Mouse (Mus musculus) limb, embryonic 15.5 days (tissue): ENCODE data around the gene Gm20671. TPM values are rescaled to one million over a fixed set of nuclear protein-coding genes. Genes with fewer than 3 reads are reported as not detected.
"Not testable (repeated sequence)": the region's sequence is repeated elsewhere in the genome, so short reads cannot be mapped to it uniquely, and the experiment has no call there.

ENCODE experiments used
- ATAC-seq: fragments of 200-750 bp; cut with Nextera tagmentation; 2 replicates; pipeline ENCODE4 v1.8.0; 2017; ENCODE audit warnings: low read depth, moderate TSS enrichment; ENCODE audit not compliant: insufficient number of reproducible peaks, low FRiP score, low TSS enrichment
- H3K27ac ChIP-seq: fragments of 300-500 bp; sonication (generic); 2 replicates; pipeline ENCODE4 v1.5.1; 2015; ENCODE audit warnings: moderate library complexity, mild to moderate bottlenecking, inconsistent platforms
- H3K27me3 ChIP-seq: fragments of 300-500 bp; sonication (generic); 2 replicates; pipeline ENCODE4 v1.6.1; 2015; ENCODE audit warnings: inconsistent platforms
- H3K36me3 ChIP-seq: fragments of 300-500 bp; sonication (generic); 2 replicates; pipeline ENCODE4 v1.6.1; 2015; ENCODE audit warnings: inconsistent platforms
- H3K4me1 ChIP-seq: fragments of 300-500 bp; sonication (generic); 2 replicates; pipeline ENCODE4 v1.6.1; 2015; ENCODE audit warnings: inconsistent platforms
- H3K4me2 ChIP-seq: fragments of 300-500 bp; sonication (generic); 2 replicates; pipeline ENCODE4 v1.6.1; 2015; ENCODE audit warnings: mild to moderate bottlenecking, inconsistent platforms
- H3K4me3 ChIP-seq: fragments of 300-500 bp; sonication (generic); 2 replicates; pipeline ENCODE4 v1.5.1; 2015; ENCODE audit warnings: mild to moderate bottlenecking, inconsistent platforms
- H3K9ac ChIP-seq: fragments of 300-500 bp; sonication (generic); 2 replicates; pipeline ENCODE4 v1.6.1; 2015; ENCODE audit warnings: inconsistent platforms
- H3K9me3 ChIP-seq: fragments of 300-500 bp; sonication (generic); 2 replicates; pipeline ENCODE4 v1.6.1; 2016; ENCODE audit warnings: inconsistent platforms
- WGBS: fragments of 180-500 bp; shearing (Covaris S2); methylation state at CpG from one replicate; pipeline ENCODE4 v1.1.7; 2015; 5-methylcytosine and 5-hydroxymethylcytosine counted together
- polyA plus RNA-seq: library from polyadenylated mRNA; unstranded; fragments of >200 nt; fragmentation: Nextera tagmentation; extraction: Ambion mirVana; gene quantifications from 2 replicates; pipeline ENCODE4 v1.2.1, GENCODE M21; 2015

Gm20671 gene
- polyA plus RNA-seq, 1 experiment from 2014 or later, result not detected

- Histone ChIP-seq H3K36me3 (no peaks in the 10 kb centered on the region), H3K4me2 (no peak overlapping the region), H3K27me3 (no peaks in the 10 kb centered on the region), H3K4me1 (0 out of 2 replicates have a peak, but pooled peaks cover 4% of the 10 kb centered on the region), H3K9me3 (no peaks in the 10 kb centered on the region), H3K27ac (no peak overlapping the region), H3K9ac (no peak overlapping the region), H3K4me3 (no peak overlapping the region)
- ATAC-seq, result no peak
- WGBS, result 76% methylated on average over 7 of the region's 7 CpGs
These were observed 102.9 kb downstream of the Gm20671 start for GRCm38 (mm10) chr5:32723981-32724380.

- not testable (repeated sequence) for H3K4me3 ChIP-seq, H3K9ac ChIP-seq, H3K9me3 ChIP-seq, H3K27me3 ChIP-seq, H3K36me3 ChIP-seq, H3K27ac ChIP-seq, H3K4me1 ChIP-seq, H3K4me2 ChIP-seq
- WGBS, result 72% methylated on average over 8 of the region's 8 CpGs
- 0 out of 2 replicates have a peak, but pooled peaks have one; percentile 43 for ATAC-seq
These were observed 104.2 kb downstream of the Gm20671 start for GRCm38 (mm10) chr5:32722711-32723110.

- Histone ChIP-seq H3K9me3 (no peaks in the 10 kb centered on the region), H3K9ac (no peak overlapping the region), H3K4me2 (no peak overlapping the region), H3K4me3 (no peak overlapping the region), H3K27me3 (no peaks in the 10 kb centered on the region), H3K27ac (no peak overlapping the region), H3K4me1 (0 out of 2 replicates have a peak, but pooled peaks cover 4% of the 10 kb centered on the region), H3K36me3 (no peaks in the 10 kb centered on the region)
- WGBS, result 78% methylated on average over 7 of the region's 7 CpGs
- no peak for ATAC-seq
These were observed 104.6 kb downstream of the Gm20671 start for GRCm38 (mm10) chr5:32722263-32722662.

GRCm38 (mm10) chr5:32721316-32721715 lies 105.6 kb downstream of the Gm20671 start:
- H3K4me2 ChIP-seq, result no peak overlapping the region
- H3K9me3 ChIP-seq, result no peaks in the 10 kb centered on the region
- 49% methylated on average over 3 of the region's 3 CpGs for WGBS
- no peak overlapping the region for H3K9ac ChIP-seq
- no peaks in the 10 kb centered on the region for H3K36me3 ChIP-seq
- H3K27ac ChIP-seq, result no peak overlapping the region
- 0 out of 2 replicates have a peak, but pooled peaks cover 4% of the 10 kb centered on the region for H3K4me1 ChIP-seq
- no peak for ATAC-seq
- no peak overlapping the region for H3K4me3 ChIP-seq
- no peaks in the 10 kb centered on the region for H3K27me3 ChIP-seq

GRCm38 (mm10) chr5:32720416-32720815 lies 106.5 kb downstream of the Gm20671 start:
- no peak for ATAC-seq
- Histone ChIP-seq H3K4me1 (0 out of 2 replicates have a peak, but pooled peaks cover 4% of the 10 kb centered on the region), H3K9ac (no peak overlapping the region), H3K36me3 (no peaks in the 10 kb centered on the region), H3K27me3 (no peaks in the 10 kb centered on the region), H3K4me3 (no peak overlapping the region), H3K27ac (no peak overlapping the region), H3K9me3 (no peaks in the 10 kb centered on the region), H3K4me2 (no peak overlapping the region)
- WGBS, result 63% methylated on average over 9 of the region's 9 CpGs

GRCm38 (mm10) chr5:32718916-32719315 lies 108.0 kb downstream of the Gm20671 start:
- H3K27me3 ChIP-seq, result no peaks in the 10 kb centered on the region
- no peak overlapping the region for H3K27ac ChIP-seq
- no peaks in the 10 kb centered on the region for H3K9me3 ChIP-seq
- H3K4me3 ChIP-seq, result no peak overlapping the region
- H3K9ac ChIP-seq, result no peak overlapping the region
- WGBS, result 46% methylated on average over 6 of the region's 6 CpGs
- no peaks in the 10 kb centered on the region for H3K36me3 ChIP-seq
- no peak overlapping the region for H3K4me2 ChIP-seq
- H3K4me1 ChIP-seq, result 0 out of 2 replicates have a peak, but pooled peaks cover 4% of the 10 kb centered on the region
- no peak for ATAC-seq

GRCm38 (mm10) chr5:32717726-32718125 lies 109.2 kb downstream of the Gm20671 start:
- H3K36me3 ChIP-seq, result no peaks in the 10 kb centered on the region
- no peak for ATAC-seq
- 37% methylated on average over 1 of the region's 1 CpGs for WGBS

GRCm38 (mm10) chr5:32713703-32714467 lies 113.0 kb downstream of the Gm20671 start:
- Histone ChIP-seq H3K9me3 (no peaks in the 10 kb centered on the region), H3K27ac (peak overlapping the region; percentile 94), H3K36me3 (no peaks in the 10 kb centered on the region), H3K27me3 (no peaks in the 10 kb centered on the region), H3K4me1 (peaks cover 6% of the 10 kb centered on the region), H3K4me3 (peak overlapping the region; percentile 77), H3K9ac (peak overlapping the region; percentile 74), H3K4me2 (peak overlapping the region; percentile 68)
- ATAC-seq, result peak; percentile 99
- WGBS, result under 1% methylated on average over 55 of the region's 55 CpGs

More at GRCm38 (mm10) chr5:32717726-32718125, 109.2 kb downstream of the Gm20671 start:
- no peak overlapping the region for H3K27ac ChIP-seq
- no peak overlapping the region for H3K9ac ChIP-seq
- H3K4me1 ChIP-seq, result peaks cover 9% of the 10 kb centered on the region
- no peaks in the 10 kb centered on the region for H3K9me3 ChIP-seq
- no peak overlapping the region for H3K4me3 ChIP-seq
- no peaks in the 10 kb centered on the region for H3K27me3 ChIP-seq
- no peak overlapping the region for H3K4me2 ChIP-seq

GRCm38 (mm10) chr5:32713042-32713702 lies 113.7 kb downstream of the Gm20671 start:
- Histone ChIP-seq H3K4me1 (peaks cover 6% of the 10 kb centered on the region), H3K9ac (peak overlapping the region; percentile 74), H3K27ac (peak overlapping the region; percentile 94), H3K9me3 (no peaks in the 10 kb centered on the region), H3K4me2 (peak overlapping the region; percentile 68), H3K4me3 (peak overlapping the region; percentile 77), H3K36me3 (no peaks in the 10 kb centered on the region), H3K27me3 (no peaks in the 10 kb centered on the region)
- WGBS, result 19% methylated on average over 2 of the region's 2 CpGs
- ATAC-seq, result no peak

GRCm38 (mm10) chr5:32712221-32713041 lies 114.5 kb downstream of the Gm20671 start:
- ATAC-seq, result no peak
- no peaks in the 10 kb centered on the region for H3K27me3 ChIP-seq
- no peak overlapping the region for H3K4me2 ChIP-seq
- 66% methylated on average over 4 of the region's 4 CpGs for WGBS
- H3K9me3 ChIP-seq, result no peaks in the 10 kb centered on the region
- peak overlapping the region; percentile 77; the same call in 1 of the 2 replicates for H3K4me3 ChIP-seq
- peaks cover 6% of the 10 kb centered on the region for H3K4me1 ChIP-seq
- H3K9ac ChIP-seq, result no peak overlapping the region
- H3K36me3 ChIP-seq, result no peaks in the 10 kb centered on the region
- no peak overlapping the region for H3K27ac ChIP-seq

- no peak overlapping the region for H3K9ac ChIP-seq
- 77% methylated on average over 5 of the region's 5 CpGs for WGBS
- no peaks in the 10 kb centered on the region for H3K36me3 ChIP-seq
- no peak overlapping the region for H3K4me2 ChIP-seq
- H3K27ac ChIP-seq, result no peak overlapping the region
- no peaks in the 10 kb centered on the region for H3K9me3 ChIP-seq
- peaks cover 6% of the 10 kb centered on the region for H3K4me1 ChIP-seq
- H3K4me3 ChIP-seq, result no peak overlapping the region
- ATAC-seq, result no peak
- H3K27me3 ChIP-seq, result no peaks in the 10 kb centered on the region
These were observed 115.4 kb downstream of the Gm20671 start for GRCm38 (mm10) chr5:32711485-32711884.
